Mouse (Mus musculus) hindbrain, embryonic 14.5 days (tissue): ENCODE data around the gene Smarca2. TPM values are rescaled to one million over a fixed set of nuclear protein-coding genes. Genes with fewer than 3 reads are reported as not detected.
A peak's percentile ranks its signal among the peaks of the same experiment; 100 is the strongest.

Experiments
- ATAC-seq: fragments of 200-750 bp; cut with Nextera tagmentation; 2 replicates; pipeline ENCODE4 v1.8.0; 2017; ENCODE audit warnings: moderate number of reproducible peaks, mild to moderate bottlenecking, moderate TSS enrichment, moderate library complexity; ENCODE audit not compliant: low FRiP score
- DNase-seq: peaks from one replicate; pipeline ENCODE4 v3.0.0-alpha.2; 2015; ENCODE audit warnings: low spot score
- H3K27ac ChIP-seq: fragments of 300-500 bp; sonication (generic); 2 replicates; pipeline ENCODE4 v1.5.1; 2014; ENCODE audit warnings: mild to moderate bottlenecking, moderate library complexity
- H3K27me3 ChIP-seq: fragments of 300-500 bp; sonication (generic); 2 replicates; pipeline ENCODE4 v1.6.1; 2014; ENCODE audit warnings: mild to moderate bottlenecking, low read length, mixed read lengths; ENCODE audit not compliant: control insufficient read depth, insufficient read depth
- H3K36me3 ChIP-seq: fragments of 300-500 bp; sonication (generic); replicated peaks from 2 replicates; pipeline ENCODE4 v1.6.1; 2014; ENCODE audit not compliant: control insufficient read depth, insufficient read depth
- H3K4me1 ChIP-seq: fragments of 300-500 bp; sonication (generic); replicated peaks from 2 replicates; pipeline ENCODE4 v1.6.1; 2014; ENCODE audit warnings: antibody characterized with exemption, low read length, mixed read lengths; ENCODE audit not compliant: control insufficient read depth, insufficient read depth
- H3K4me2 ChIP-seq: fragments of 300-500 bp; sonication (generic); replicated peaks from 2 replicates; pipeline ENCODE4 v1.6.1; 2014; ENCODE audit warnings: mild to moderate bottlenecking, moderate library complexity
- H3K4me3 ChIP-seq: fragments of 300-500 bp; sonication (generic); replicated peaks from 2 replicates; pipeline ENCODE4 v1.5.1; 2014; ENCODE audit warnings: mild to moderate bottlenecking, low read length
- H3K9ac ChIP-seq: fragments of 300-500 bp; sonication (generic); 2 replicates; pipeline ENCODE4 v1.6.1; 2014
- H3K9me3 ChIP-seq: fragments of 300-500 bp; sonication (generic); 2 replicates; pipeline ENCODE4 v1.6.1; 2016; ENCODE audit warnings: low read length; ENCODE audit not compliant: control insufficient read depth
- WGBS: fragments of 180-500 bp; shearing (Covaris S2); extraction: QIAGEN DNeasy Blood & Tissue Kit; methylation state at CpG from one replicate; pipeline ENCODE4 v1.1.7; 2014; 5-methylcytosine and 5-hydroxymethylcytosine counted together
- polyA plus RNA-seq: library from polyadenylated mRNA; unstranded; fragments of >200 nt; fragmentation: Nextera tagmentation; extraction: Ambion mirVana; gene quantifications from 2 replicates; pipeline ENCODE4 v1.2.1, GENCODE M21; 2014

Gene Smarca2
- polyA plus RNA-seq, 1 experiment from 2014 or later = 90.7 TPM

DNA sequence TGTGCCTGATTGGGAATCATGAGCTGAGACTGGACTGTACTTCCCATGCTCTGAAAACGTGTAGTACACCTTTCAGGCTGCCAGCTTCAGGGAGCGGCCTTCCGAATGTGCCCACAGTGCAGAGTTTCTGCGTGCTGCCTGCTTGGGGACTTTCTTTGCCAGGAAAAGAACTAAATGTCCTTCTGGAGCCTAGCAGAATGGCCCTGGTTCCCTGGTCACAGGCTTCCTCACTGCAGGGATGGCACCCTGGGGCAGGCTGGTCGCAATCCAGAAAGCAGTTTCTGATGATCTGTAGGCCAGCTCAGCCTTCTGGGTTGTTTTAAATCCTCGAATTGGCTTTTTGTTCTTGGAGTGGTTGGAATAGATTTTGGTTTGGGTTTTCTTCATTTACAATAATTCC lies 71.1 kb downstream of the Smarca2 start:
- Histone ChIP-seq H3K4me3 (no peak overlapping the region), H3K27ac (no peak overlapping the region), H3K27me3 (no peaks in the 10 kb centered on the region), H3K4me2 (no peak overlapping the region), H3K4me1 (peaks cover 25% of the 10 kb centered on the region), H3K36me3 (peaks cover 14% of the 10 kb centered on the region; the same call in 1 of the 2 replicates), H3K9ac (0 out of 2 replicates have a peak overlapping the region, but pooled peaks have one; percentile 28), H3K9me3 (no peaks in the 10 kb centered on the region)
- WGBS = 43% methylated on average over 6 of the region's 6 CpGs
- no peak for ATAC-seq
- DNase-seq = no peak

DNA sequence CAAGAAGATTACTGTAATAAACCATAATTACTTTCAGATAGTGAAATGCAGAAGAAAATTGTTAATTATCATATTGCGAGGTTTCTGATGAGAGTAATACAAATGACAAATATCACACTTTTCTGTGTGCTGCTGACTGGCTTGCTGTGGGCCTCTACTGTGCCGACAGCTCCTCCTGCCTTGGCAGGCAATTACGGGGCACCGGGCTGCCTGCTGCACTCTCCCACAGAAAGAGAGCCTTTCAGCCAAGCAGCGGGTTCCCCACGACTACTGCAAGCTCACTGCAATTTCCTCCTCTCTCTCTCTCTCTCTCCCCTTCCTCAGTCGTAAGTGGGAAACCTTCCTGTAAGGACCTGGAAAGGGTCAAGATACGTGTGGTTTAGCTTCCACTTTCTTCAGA lies 73.7 kb downstream of the Smarca2 start:
- ATAC-seq = peak; percentile 52; the same call in 1 of the 2 replicates
- WGBS = 31% methylated on average over 8 of the region's 8 CpGs
- H3K36me3 ChIP-seq = peaks cover 10% of the 10 kb centered on the region; the same call in 1 of the 2 replicates
- H3K4me3 ChIP-seq = no peak overlapping the region
- no peak for DNase-seq
- no peak overlapping the region for H3K4me2 ChIP-seq
- H3K4me1 ChIP-seq = peaks cover 25% of the 10 kb centered on the region
- H3K27me3 ChIP-seq = no peaks in the 10 kb centered on the region
- H3K9ac ChIP-seq = no peak overlapping the region
- H3K9me3 ChIP-seq = no peaks in the 10 kb centered on the region
- H3K27ac ChIP-seq = 0 out of 2 replicates have a peak overlapping the region, but pooled peaks have one; percentile 34

DNA sequence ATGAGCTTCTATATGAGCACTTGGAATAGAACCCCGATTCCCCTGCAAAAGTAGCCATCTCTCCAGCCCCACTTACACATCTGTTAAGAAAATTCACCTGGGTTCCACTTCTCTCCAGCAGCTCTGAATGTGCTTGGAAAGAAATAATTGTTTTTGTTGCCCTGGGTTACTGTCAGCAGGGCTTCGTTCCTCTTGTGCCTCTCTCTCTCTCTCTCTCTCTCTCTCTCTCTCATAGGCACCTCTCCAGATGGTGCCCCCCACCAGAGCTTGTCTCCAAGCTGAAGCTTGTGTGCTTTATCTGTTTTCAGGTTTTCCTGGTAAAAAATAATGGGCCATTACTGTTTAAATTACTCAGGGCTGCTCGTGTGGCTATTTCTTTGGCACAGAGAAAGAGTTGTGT lies 74.8 kb downstream of the Smarca2 start:
- Histone ChIP-seq H3K27ac (peak overlapping the region; percentile 57; the same call in 1 of the 2 replicates), H3K4me2 (no peak overlapping the region), H3K9me3 (no peaks in the 10 kb centered on the region), H3K36me3 (peaks cover 4% of the 10 kb centered on the region; the same call in 1 of the 2 replicates), H3K9ac (no peak overlapping the region), H3K4me3 (no peak overlapping the region), H3K27me3 (no peaks in the 10 kb centered on the region), H3K4me1 (peaks cover 25% of the 10 kb centered on the region)
- no peak for DNase-seq
- no peak for ATAC-seq
- WGBS = 45% methylated on average over 3 of the region's 3 CpGs

DNA sequence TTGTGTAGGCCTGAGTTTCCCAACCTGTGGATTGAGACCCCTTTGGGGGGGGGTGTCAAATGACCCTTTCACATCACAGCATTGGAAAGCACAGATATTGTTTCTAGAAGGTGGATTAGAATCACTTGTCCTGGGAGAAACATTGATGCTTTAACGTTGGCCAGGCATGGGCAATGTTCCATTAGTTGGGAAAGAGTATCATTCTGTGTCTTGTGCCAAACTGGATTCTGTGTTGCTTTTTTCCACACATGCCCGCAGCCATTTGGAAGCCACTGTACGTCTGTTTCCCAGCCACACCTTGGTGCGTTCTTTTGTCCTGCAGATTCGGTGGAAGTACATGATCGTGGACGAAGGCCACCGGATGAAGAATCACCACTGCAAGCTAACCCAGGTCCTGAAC lies 76.7 kb downstream of the Smarca2 start:
- ATAC-seq (no peak), DNase-seq (no peak)
- H3K27ac ChIP-seq = no peak overlapping the region
- H3K4me1 ChIP-seq = peaks cover 19% of the 10 kb centered on the region
- no peaks in the 10 kb centered on the region for H3K9me3 ChIP-seq
- H3K4me2 ChIP-seq = no peak overlapping the region
- no peaks in the 10 kb centered on the region for H3K27me3 ChIP-seq
- peaks cover 4% of the 10 kb centered on the region; the same call in 1 of the 2 replicates for H3K36me3 ChIP-seq
- no peak overlapping the region for H3K9ac ChIP-seq
- WGBS = 94% methylated on average over 8 of the region's 8 CpGs
- no peak overlapping the region for H3K4me3 ChIP-seq

DNA sequence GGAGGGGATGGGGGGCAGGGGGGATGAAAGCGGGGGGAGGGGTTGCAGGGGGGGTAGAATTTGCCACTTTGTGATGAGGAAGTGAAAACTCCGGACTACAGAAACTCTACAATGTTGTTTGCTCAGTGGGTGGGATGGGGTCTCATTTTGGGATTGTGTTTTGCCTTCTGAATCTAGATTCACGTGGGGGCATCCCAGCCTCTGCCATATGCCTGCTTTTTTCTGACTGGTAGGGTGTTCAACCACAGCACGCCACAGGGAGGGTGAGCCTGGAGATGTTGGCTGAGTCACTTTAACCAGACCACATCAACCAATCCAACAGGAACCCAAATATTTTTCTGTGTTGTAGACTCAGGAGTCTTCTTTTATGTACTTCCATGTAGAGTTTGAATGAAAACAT lies 77.3 kb downstream of the Smarca2 start:
- WGBS = 72% methylated on average over 4 of the region's 4 CpGs

DNA sequence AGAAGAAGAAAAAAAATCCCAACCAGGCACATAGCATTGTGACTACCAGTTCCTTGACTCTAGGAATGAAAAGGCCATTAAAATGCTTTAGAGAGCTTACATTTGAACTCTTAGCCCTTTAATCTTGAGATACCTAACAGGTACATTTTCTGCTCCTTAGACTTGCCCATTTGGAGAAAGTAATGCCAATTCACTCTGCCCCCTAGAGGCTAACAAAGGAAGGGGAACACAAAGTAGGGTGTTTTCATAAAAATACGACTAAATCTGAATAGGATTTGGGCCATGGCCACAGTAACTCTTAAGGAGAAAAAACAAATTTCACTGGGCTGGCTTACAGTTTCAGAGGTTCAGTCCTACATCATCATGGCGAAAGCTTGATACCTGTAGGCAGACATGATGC lies 77.9 kb downstream of the Smarca2 start:
- H3K36me3 ChIP-seq = peaks cover 4% of the 10 kb centered on the region; the same call in 1 of the 2 replicates
- no peak for DNase-seq
- no peak overlapping the region for H3K4me3 ChIP-seq
- no peaks in the 10 kb centered on the region for H3K27me3 ChIP-seq
- no peak overlapping the region for H3K9ac ChIP-seq
- WGBS = 93% methylated on average over 2 of the region's 2 CpGs
- no peak overlapping the region for H3K4me2 ChIP-seq
- no peaks in the 10 kb centered on the region for H3K9me3 ChIP-seq
- peaks cover 19% of the 10 kb centered on the region for H3K4me1 ChIP-seq
- no peak for ATAC-seq
- H3K27ac ChIP-seq = no peak overlapping the region

More for the DNA sequence above, 77.3 kb downstream of the Smarca2 start:
- no peak overlapping the region for H3K4me3 ChIP-seq
- H3K36me3 ChIP-seq = peaks cover 4% of the 10 kb centered on the region; the same call in 1 of the 2 replicates
- peaks cover 19% of the 10 kb centered on the region for H3K4me1 ChIP-seq
- no peaks in the 10 kb centered on the region for H3K9me3 ChIP-seq
- no peak overlapping the region for H3K27ac ChIP-seq
- ATAC-seq (no peak), DNase-seq (no peak)
- H3K4me2 ChIP-seq = no peak overlapping the region
- H3K27me3 ChIP-seq = no peaks in the 10 kb centered on the region
- no peak overlapping the region for H3K9ac ChIP-seq

DNA sequence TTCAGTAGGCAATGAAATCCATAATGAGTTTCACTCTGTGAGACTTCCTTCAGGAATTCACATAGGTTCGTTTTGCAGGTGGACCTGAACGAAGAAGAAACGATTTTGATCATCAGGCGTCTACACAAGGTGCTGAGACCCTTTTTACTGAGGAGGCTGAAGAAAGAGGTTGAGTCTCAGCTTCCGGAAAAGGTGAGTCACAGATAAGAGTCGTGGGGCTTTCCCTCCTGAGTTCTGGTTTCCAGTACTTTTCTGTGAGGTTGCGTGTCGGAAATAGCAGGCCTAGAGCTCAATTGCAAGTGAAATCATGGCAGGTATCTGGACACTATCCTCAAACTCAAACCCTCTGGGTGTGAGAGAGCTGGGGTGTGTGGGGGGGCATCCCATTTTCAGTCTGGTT lies 78.9 kb downstream of the Smarca2 start:
- no peak for ATAC-seq

DNA sequence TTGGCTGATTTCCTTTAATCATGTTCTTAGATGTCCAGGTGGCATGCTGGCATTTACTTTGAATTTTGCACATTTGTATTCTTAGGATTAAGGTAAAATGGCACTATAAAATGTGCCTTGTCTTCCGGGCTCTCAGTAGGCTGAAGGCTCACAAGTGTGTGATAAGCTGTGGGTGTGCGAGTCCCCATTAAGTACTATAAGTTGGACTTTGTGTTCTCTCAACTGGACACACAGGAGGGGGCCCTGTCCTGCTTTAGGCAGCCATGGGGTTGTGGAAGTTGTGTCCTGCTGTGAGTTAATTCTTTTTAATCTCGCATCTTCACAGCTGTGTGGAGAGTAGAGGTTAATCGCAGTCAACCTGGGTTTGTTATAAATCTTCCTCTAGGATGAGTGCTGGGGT lies 85.7 kb downstream of the Smarca2 start:
- Histone ChIP-seq H3K27me3 (no peaks in the 10 kb centered on the region), H3K4me2 (no peak overlapping the region), H3K4me3 (no peak overlapping the region), H3K4me1 (no peaks in the 10 kb centered on the region), H3K27ac (no peak overlapping the region), H3K9me3 (no peaks in the 10 kb centered on the region), H3K9ac (no peak overlapping the region), H3K36me3 (peaks cover 18% of the 10 kb centered on the region)
- WGBS = 57% methylated on average over 4 of the region's 4 CpGs
- ATAC-seq (no peak), DNase-seq (no peak)

More for the DNA sequence above, 78.9 kb downstream of the Smarca2 start:
- H3K4me2 ChIP-seq = no peak overlapping the region
- H3K4me3 ChIP-seq = no peak overlapping the region
- no peak overlapping the region for H3K9ac ChIP-seq
- DNase-seq = no peak
- no peaks in the 10 kb centered on the region for H3K9me3 ChIP-seq
- H3K36me3 ChIP-seq = peaks cover 4% of the 10 kb centered on the region; the same call in 1 of the 2 replicates
- H3K27ac ChIP-seq = no peak overlapping the region
- peaks cover 15% of the 10 kb centered on the region for H3K4me1 ChIP-seq
- 95% methylated on average over 8 of the region's 8 CpGs for WGBS
- no peaks in the 10 kb centered on the region for H3K27me3 ChIP-seq

DNA sequence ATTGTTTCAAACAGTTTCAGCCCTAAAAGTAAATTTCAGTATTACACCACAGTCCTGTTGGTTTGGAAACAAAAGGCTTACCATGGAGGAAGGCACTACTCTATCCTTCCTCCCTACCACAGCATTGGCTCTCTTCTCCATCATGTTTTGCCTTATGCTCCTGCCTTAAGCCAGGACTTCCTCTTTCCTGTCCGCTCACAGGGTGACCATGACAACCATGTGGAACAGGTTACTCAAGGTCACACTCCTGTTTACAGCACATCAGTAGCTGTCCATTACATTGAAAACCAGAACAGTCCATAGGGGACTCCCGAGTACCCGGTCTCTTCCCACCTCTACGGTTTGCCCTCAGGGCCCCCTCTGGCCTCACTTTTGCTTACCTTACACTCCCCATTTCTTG lies 92.3 kb downstream of the Smarca2 start:
- DNase-seq = no peak
- Histone ChIP-seq H3K4me3 (no peak overlapping the region), H3K9ac (no peak overlapping the region), H3K4me1 (no peaks in the 10 kb centered on the region), H3K4me2 (no peak overlapping the region), H3K27me3 (no peaks in the 10 kb centered on the region), H3K9me3 (no peaks in the 10 kb centered on the region), H3K36me3 (peaks cover 24% of the 10 kb centered on the region), H3K27ac (no peak overlapping the region)
- 86% methylated on average over 4 of the region's 4 CpGs for WGBS
- no peak for ATAC-seq
